Mouse (Mus musculus) brain, adult 2 months (tissue): Measurements from ENCODE around the gene Canx.
"Not testable (repeated sequence)": the region's sequence is repeated elsewhere in the genome, so short reads cannot be mapped to it uniquely, and the experiment has no call there.

Experiments used
- DNase-seq: peaks from one replicate; pipeline ENCODE4 v3.0.0; 2011; ENCODE audit warnings: low read depth, low spot score

The Canx gene

DNA sequence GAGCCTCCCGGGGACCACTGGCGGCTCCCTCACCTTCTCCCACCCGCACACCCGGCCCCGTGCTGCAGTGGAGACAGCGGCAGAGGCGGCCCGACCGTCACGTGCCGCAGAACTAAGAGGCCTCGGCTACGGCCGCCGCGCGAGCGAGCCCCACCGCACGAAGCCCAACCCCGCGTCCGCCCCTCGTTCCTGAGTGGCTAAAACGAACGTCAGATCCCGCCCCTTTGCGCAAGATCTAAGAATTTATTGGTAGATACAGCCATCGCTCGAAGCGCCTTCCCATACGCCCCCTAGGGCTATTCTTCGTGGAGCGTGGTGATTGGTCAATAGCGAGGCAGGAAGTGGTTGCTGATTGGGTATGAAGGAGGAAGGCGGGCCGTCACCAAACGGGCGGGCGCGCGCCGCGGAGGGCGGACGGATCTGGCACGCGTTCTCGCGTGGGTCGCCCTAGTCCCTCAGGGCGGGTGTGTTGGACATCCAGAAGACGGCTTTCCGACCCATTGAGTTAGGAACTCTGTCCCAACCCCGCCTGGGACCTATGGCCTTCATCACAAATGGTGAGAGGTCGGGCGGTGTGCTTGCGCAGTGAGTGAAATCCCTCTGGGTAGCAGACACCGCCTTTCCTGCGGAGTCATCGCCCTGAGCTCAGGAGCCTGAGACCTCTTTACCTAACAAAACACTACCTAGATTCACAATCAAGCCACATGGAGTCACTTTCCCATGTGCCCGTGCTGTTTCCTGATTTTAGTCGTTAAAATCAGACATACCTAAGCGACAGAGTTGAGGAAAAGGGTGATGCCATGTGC lies at the start of gene Canx:
Canx (minus strand) TSS at position 178 of the 806 bp plus-strand sequence.
- DNase-seq: peak; percentile 100

DNA sequence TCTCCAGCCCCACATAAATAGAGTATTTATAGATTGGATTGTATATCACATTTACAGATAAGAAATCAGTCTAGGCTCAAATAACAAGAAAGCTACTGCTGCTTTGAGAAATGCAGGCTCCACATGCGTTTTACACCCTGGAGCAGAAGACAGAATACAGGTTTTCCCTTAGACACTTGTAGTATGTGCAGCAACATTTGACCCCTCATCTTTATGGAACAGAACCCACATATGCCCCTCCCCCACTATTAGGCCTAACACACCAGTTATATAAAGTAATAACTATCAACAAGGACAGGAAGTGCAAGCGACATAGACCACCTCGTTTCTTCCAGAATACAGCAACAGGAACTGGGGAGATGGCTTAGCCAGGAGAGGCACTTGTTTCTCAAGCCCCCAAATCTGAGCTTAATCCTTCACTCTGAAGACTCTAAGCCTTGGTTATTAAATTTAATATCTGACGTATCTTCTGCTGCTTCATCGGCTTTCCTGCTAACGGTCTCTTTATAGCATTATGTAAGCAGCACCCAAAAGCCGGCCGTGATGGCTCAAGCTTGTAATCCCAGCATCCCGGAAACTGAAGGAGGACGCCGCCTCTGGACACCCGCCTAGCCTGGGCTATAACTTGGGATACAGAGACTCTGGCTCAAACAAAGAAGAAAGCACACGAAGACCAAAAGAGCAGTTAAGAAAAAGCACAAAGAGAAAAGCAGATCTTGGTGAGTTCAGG lies 49.0 kb upstream of the Canx start:
- no peak for DNase-seq

DNA sequence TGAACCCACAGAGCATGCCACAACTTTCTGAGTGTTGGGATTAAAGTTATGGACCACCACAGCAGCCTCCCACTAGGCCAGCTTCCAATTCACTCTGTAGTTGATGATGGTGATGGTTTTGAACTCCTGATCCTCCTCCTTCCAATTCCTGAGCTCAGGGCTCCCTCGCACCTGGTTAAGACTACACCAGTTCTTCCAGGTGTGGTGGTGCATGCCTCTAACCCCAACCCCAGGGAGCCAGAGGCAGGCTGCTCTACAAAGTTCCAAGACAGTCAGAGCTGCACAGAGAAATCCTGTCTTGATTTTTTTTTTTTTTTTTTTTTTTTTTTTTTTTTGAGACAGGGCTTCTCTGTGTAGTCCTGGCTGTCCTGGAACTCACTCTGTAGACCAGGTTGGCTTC lies 48.1 kb upstream of the Canx start:
- no peak for DNase-seq

DNA sequence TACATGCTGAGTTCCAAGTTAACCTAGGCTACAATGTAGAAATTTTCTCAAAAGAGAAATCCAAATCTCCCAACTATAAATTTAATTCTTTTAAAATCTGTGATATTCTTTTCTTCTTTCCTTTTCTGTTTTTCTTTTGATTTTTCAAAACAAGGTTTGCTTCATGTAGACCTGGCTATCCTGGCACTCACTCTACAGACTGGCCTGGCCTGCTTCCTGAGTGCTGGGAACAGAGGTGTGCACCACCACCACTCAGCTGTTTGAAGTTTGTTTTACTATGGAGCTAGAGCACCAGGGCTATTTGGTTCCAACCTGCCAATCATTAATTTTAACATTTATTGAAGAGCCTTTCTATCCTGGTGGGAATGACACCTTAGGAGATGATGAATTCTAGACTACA lies 47.6 kb upstream of the Canx start:
- no peak for DNase-seq

DNA sequence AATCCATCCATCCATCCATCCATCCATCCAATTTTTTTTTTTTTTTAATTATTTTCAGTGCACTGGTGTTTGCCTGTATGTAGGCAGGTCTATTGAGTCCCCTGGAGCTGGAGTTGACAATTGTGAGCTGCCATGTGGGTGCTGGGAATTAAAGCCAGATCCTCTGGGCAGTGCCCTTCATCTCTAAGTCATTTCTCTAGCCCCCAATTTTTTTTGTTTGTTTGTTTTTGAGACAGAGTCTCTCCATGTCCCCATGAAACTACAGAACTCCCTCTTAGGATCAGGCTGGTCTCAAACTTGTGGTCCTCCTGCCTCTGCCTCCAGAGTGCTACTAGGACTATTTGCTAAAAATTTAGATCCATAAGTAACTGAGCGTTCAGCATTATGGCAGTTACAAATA lies 46.4 kb upstream of the Canx start:
- DNase-seq: no peak

DNA sequence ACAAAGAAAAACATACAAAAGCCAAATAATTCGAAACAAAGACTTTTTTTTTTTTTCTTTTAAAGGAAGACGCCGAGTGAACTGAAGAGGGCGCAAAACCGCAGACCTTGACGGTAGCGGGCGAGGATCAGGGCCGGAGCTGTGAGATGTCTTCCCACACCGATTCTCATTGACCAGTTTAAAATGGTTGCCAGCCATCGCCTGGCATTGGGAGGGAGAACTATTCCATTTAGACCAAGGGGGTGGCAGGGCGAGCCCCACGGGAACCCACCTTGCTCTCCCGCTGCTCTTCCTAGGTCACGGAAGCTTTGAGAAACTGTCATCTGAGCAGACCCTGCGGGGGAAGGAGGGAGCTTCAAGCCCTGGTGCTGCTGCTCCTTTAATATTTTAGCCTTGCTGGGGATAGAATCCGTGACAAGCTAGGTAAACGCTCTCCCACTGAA lies 45.9 kb upstream of the Canx start:
- peak; percentile 90 for DNase-seq

DNA sequence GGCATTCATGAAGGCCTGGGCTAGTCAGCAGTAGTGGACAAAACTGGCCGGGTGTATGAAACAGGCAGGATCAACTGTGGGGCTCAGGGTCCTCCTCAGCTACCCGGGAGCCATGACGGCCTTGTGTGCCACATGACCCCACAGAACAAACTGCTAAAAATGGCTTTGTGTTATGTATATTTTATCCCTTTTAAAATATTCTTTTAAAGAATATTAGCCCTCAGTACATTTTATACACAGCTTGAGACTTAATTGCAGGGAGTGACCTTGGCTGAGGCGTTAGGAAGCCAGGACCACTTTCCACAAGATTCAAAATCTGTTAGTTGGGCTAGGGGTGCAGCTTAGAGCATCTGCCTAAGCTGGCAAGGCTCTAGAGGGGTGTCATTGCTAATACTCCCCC lies 45.5 kb upstream of the Canx start:
- DNase-seq: no peak

DNA sequence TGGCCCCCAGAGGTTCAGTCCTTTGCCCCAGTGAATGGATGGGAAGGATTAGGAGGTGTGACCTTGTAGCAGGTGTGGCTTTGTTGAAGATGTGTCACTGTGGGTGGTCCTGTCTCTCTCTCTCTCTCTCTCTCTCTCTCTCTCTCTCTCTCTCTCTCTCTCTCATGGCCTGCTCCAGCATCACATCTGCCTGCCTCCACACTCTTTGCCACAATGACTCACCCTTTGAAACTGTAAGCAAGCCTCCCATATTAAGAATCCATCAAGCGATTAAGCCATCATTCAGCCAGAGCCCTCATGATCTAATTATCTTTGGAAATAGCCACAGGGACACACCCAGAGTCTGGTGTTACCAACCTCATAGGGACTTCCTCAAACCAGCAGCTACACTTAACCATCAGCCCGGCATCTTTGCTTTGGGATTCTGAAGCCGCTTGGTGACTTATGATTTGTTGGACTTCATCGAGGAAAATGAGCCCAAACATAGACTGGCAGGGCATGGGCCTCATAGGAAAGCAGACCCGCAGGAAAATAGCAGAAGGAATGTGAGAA lies 44.0 kb upstream of the Canx start:
- no peak for DNase-seq

DNA sequence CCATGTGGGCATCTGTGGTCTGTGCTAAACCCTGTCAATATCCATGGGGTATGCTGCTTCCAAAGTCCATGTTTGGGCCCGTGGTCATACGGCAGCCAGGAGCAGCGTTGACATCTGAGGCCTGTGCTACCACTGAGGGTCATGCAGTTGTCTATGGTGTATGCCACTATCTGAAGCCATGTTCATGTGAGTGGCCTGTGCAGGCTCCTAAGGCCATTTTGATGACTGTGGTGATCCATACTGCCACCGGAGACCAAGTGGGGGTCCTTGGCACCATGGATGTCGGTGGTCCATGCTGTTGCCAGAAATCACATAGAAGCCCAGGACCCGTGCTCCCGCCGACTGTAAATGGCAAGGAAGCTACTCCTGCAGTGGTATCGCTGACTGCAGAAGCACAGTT lies 42.1 kb upstream of the Canx start:
- no peak for DNase-seq

DNA sequence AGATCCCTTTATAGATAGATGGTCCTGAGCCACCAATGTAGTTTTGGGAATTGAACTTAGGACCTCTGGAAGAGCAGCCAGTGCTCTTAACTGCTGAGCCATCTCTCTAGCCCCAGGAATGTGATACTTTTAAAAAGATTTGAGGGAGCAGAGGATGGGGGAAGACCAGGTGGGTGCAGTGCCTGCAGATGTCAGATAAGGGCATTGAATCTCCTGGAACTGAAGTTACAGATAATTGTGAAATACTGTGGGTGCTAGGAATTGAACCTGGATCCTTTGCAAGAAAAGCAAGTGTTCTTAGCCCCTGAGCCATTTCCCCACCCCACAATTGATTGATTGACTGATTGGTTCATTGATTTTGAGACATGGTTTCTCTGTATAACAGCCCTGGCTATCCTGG lies 39.8 kb upstream of the Canx start:
- DNase-seq: no peak

DNA sequence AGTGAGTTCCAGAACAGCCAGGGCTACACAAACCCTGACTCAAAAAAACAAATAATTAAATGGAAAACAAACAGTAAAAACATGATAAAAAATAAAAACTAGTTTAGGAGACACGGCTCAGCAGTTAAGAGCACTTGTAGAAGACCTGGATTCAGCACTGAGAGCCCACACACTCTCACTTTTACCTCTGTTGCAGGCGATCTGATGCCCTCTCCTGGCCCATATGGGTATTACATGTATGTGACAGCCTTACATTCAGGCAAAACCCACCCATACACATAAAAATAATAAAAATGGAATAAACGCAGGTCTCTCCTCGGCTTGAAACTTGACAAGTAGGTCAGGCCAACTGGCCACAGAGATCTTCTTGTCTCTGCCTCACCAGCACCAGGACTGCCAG lies 39.1 kb upstream of the Canx start:
- DNase-seq: peak; percentile 94

DNA sequence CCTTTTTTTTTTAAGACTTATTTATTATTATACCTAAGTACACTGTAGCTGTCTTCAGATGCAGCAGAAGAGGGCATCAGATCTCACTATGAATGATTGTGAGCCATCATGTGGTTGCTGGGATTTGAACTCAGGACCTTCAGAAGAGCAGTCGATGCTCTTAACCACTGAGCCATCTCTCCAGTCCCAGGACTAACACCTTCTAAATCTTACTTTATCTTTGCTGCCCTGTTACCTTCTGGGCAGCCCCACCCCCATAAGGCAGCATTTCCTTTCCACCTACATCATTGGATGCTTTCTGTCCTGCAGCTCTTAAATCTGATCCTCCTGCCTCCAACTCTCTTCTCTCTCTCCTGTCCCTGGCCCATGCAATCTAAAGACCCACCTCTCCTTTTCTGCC lies 35.8 kb upstream of the Canx start:
- not testable (repeated sequence) for DNase-seq

DNA sequence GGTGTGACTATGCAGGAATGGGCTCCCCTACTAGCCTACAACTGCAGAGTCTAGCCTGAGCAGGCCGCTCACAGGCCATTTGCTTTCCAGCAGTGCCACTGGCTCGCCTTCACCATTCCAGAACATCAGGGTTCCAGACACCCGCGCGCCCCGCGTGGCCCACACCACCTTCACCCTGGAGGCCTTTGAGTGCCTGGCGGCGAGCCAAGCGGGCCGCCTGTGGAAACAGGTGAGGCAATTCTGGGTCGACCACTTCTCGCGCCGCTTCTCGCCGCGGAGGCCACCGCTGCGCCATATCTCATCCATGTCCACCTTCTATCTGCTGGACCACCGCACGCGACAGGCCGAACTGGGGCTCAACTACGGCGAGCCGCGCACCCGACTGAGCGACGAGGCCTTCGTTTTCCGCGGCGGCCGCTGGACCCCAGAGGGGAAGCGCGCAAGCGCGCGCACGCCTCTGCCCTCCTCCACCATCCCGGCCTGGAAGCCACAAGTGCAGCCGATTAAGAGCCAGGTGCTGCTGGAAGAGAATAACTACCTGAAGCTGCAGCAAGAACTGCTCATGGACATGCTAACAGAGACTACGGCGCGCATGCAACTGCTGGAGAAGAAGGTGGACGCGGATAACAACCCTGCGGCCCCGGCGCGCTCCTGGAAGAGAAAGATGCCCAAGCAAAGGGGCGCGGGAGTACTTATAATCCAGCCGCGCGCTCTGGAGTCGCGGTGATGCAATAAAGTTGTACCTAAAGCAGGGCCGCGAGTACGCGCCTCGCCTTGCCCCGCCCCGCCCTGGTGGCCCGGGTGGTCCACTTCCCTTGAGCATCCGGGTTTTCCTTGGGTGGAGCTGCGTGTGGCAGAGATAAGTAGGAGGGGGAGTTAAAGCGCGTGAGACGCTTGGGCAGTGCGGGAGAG lies 33.7 kb upstream of the Canx start:
- peak; percentile 88 for DNase-seq

DNA sequence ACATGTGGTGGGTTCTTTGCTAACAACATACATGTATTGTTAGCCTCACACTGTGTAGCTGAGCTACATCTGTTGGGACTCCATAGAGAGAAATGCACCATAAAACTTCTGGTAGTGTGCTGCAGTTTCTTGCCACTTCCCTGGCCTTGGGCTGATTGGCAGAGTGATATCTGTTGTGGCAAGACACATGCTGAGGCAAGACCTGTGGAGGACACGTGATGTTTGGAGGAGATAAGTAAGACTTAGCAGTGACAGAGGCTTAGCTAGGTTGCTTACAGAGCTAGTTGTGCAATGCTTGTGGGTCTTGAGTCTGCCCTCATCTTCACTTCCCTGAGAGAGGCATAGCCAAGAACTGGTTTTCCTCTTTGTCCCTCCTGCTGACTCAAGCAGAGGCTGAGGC lies 29.9 kb upstream of the Canx start:
- DNase-seq: no peak

DNA sequence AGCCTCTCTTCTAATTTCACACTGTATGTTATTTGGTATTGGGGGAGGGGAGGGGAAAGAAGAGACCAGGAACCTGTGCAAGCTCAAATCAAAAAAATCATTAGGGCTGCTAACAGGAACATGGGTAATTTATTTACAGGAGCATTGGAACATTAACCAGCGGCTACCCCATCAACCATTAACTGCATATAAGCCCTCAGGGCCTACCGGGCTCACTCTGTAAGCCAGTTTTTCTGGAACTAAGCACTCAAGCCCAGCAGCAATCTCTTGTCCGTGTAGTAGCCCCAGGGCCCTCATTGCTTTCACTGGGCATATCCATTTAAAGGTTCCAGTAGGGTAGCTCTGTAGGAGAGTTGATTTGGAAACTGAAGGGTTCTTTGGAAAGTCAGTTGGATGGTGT lies 29.4 kb upstream of the Canx start:
- no peak for DNase-seq

DNA sequence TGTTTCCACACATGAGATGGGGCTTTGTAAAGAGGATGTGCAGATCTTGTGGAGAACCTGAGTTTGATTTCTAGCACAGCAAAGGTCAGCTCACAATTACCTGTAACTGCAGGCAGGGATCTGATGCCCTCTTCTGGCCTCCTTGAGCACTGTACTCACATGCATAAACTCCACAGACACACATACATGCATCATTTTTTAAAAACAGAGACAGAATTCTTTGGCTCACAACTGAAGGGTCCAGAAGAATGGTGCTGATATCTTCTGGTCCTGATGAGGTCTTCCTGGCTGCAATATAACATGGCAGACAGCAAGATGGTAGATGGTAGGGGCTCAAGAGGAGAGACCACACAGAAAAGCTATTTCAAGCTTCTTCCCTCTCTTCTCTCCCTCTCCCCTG lies 28.7 kb upstream of the Canx start, which contains the start of gene Cby3:
Cby3 (plus strand) TSS at position 301 of the 400 bp plus-strand sequence.
- no peak for DNase-seq

DNA sequence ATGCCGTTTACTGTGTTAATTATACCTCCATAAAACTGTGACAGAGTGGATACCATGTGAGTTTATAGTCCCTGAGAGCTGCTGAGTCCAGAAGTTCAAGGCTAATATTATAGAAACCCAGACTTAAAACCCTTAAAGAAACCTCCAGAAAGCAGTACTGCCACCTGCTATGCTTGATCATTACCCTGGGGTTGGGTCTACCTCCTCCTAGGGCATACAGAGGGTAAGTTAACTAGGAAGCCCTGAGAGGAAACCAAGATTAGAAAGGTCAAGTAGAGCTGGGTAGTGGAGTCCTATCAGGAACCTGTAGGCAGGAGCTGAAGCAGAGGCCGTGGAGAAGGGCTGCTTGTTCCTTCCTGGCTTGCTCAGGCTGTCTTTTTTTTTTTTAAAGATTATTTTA lies 26.7 kb upstream of the Canx start:
- no peak for DNase-seq

DNA sequence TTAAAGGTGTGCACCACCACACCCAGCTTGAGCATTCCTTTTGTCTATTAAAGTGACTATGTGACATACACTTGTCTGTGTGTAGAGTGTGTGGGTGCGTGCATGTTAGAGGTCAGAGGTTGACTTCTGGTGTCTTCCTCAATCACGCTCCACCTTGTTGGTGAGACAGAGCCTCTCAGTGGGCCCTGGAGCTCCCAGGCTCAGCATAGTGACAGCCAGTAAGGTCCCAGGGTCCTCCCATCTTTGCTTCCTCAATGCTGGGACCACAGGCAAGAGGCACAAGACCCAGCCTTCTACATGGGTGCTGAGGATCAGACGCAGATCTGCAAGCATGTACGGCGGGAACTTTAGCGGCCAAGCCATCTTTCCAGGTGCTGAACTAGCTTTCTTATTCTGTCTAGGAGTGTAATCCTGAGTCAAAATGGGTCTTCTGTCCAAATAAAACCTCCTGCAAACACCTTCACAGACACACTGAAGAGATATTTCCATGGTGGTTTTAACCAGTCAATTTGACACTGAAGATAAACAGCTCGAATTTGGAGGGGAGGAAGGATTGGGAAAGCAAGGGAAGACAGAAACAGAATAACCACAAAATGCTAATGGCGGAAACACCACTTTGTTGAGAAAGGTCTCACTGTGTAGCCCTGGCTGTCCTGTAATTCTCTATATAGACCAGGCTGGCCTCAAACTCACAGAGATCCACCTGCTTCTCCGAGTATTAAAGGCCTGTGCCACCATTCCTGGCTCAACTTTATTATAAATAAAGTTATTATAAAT lies 21.0 kb upstream of the Canx start:
- no peak for DNase-seq

DNA sequence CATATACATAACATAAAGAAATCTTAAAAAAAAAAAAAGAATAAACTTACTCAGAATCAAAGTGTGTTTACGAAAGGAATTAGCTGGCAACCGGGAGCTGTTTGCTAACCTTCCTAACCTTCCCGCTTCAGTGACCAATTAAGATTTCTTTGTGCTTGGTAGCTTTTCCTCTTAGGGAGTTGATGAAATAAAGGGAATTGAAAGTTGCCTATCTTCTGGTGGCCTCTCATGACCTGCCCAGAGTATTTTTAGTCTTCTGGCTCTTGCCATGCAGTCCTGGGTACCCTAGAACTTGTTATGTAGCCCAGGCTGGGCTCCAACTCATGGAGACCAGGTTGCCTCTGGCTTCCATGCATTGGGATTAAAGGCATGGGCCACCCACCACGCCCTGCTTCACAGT lies 20.0 kb upstream of the Canx start:
- DNase-seq: no peak

DNA sequence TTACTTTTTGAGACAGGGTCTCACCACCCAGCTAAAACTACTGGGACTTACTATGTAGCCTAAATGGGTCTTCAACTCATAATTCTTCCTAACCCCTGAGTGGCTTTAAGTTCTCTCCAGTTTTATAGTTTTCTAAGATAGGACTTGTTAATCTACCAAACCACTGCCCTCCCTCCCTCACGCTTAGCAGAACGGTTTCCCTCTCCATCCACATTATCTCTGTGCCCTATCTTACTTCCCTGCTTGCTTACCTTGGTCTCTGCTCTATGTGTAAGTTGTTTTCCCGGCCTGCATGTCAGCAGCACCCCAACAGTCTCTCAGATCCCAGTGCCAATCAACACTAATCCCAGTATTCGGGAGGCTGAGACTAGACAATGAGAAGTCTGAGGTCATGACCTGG lies 11.4 kb upstream of the Canx start:
- DNase-seq: no peak

DNA sequence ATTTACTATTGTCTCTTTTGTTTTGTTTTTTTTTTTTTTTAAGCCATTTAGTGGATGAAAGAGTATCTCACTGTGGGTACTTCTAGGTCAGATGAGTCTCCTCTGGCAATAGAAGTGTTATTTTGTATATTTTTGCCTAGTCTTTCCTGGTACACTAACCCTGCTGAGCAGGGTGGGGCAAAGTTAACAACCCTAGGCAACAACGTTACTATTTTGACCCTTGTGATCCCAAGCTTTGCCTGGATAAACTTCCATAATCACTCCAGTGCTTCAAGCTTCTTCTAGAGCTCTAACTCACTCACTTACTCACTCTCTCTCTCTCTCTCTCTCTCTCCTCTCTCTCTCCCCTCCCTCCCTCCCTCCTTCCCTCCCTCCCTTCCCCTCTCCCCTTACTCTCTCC lies 10.7 kb upstream of the Canx start:
- no peak for DNase-seq
